Mouse (Mus musculus) left cerebral cortex, postnatal 14 days (tissue): Measurements from ENCODE around the gene Il4ra. TPM values are rescaled to one million over a fixed set of nuclear protein-coding genes. Genes with fewer than 3 reads are reported as not detected.

Experiments used
- DNase-seq, 2 experiments: peaks; one replicate each; pipeline ENCODE4 v3.0.0; 2021 to 2022; ENCODE audit warnings: low spot score in 2 of 2, mixed read lengths in 1 of 2
- intact Hi-C: fragments of 180-260 bp; cut with DNase I; formaldehyde crosslinking; loops from one replicate; pipeline ENCODE4 v1.15.1; 2025
- total RNA-seq, 2 experiments: library from RNA; stranded (reverse); gene quantifications; 2 replicates each; pipeline ENCODE4 v1.2.3; 2021

The Il4ra gene
- total RNA-seq, 2 experiments from 2014 or later, result 5.0 to 6.5 TPM

DNA sequence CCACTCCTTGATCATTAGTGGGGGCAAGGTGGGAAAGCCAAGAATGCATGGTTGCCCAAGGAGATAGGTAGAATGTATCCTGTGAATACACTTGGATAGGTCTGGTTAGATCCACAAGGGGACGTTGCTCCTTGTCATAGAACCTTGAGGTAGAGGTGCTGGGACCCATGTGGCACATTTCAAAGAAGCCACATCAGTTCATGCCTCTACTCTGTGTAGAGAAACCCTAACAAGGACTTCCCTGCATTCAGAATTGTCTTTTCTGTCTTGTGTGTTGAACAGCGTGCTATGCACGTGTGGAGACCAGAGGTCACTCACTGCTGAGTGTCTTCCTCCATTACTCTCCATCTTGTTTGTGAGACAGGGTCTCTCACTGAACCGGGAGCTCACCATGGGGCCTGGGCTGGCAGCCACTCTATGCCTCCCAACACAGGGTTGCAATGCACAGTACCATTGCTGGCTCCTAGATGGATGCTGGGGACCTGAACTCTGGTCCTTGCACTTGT lies 56.3 kb downstream of the Il4ra start:
- intact Hi-C loops, result no loop called here
- DNase-seq, result no peak

DNA sequence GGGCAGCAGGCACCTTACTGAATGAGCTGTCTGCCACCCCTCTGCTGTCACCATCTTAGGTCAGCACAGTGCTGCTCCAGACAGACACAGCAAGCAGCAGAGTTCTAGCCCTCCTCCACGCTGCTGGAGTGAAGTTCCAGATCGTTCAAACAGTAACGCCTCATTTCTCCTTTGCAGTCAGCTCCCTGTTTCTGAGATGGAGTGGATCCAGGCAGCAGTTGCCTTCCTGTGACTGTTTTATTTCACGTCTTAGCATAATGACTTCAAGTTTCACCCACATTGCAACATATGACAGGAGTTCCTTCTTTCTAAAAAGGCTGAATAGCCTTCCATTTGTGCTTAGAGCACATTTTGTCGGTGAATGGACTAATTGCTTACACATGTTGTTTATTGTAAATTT lies 61.7 kb downstream of the Il4ra start:
- DNase-seq, result no peak

DNA sequence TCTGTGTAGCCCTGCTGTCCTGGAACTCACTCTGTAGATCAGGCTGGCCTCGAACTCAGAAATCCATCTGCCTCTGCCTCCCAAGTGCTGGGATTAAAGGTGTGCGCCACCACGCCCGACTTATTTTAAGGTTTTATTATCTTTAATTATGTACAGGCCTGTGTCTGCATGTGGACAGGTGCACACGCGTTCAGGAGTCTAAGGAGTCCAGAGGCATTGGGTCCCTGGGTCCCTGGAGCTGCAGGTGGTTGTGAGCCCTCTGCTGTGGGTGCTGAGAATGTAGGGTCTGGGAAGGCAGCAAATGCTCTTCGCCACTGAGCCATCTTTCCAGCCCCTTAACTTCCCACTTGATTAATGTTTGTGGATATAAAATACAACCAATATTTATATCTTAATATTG lies 63.5 kb downstream of the Il4ra start:
- DNase-seq, result no peak
- intact Hi-C loops, result no loop called here

More for the DNA sequence above, 61.7 kb downstream of the Il4ra start:
- intact Hi-C loops, result no loop called here

DNA sequence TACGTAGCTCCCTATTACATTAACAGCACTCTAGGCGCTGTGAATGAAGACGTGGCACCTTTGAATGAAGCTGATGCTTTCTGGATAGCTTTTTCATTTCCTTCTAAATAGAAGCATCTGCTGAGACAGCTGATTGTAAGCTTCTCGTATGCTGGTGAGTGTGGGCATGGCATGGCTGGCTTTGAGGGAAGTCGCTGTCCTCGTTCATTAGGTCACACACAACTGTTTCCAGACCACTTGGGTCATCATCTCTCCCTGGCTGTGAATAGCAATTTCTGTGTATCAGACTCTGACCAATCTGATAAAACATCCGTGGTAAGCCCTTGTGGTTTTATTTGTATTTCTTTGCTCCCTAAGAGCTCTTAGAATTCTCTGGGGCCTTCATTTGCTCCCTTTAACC lies 66.1 kb downstream of the Il4ra start:
- intact Hi-C loops, result no loop called here
- DNase-seq, result no peak

DNA sequence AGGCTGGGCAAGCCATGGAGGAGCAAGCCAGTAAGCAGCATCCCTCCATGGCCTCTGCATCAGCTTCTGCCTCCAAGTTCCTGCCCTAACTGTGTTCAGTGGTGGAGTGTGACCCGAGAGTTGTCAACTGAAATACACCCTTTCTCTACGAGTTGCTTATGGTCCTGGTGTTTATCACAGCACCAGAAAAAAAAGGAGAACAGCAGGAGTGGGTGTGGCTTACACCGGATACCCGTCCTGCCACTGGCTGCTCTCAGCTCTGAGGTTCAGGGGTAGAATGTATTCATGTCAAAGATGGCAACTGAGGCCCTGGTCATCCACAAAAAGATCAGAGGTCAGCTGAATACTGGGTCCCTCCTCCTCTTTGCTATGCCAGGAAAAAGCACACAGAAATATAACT lies 68.2 kb downstream of the Il4ra start:
- intact Hi-C loops, result no loop called here
- no peak for DNase-seq

DNA sequence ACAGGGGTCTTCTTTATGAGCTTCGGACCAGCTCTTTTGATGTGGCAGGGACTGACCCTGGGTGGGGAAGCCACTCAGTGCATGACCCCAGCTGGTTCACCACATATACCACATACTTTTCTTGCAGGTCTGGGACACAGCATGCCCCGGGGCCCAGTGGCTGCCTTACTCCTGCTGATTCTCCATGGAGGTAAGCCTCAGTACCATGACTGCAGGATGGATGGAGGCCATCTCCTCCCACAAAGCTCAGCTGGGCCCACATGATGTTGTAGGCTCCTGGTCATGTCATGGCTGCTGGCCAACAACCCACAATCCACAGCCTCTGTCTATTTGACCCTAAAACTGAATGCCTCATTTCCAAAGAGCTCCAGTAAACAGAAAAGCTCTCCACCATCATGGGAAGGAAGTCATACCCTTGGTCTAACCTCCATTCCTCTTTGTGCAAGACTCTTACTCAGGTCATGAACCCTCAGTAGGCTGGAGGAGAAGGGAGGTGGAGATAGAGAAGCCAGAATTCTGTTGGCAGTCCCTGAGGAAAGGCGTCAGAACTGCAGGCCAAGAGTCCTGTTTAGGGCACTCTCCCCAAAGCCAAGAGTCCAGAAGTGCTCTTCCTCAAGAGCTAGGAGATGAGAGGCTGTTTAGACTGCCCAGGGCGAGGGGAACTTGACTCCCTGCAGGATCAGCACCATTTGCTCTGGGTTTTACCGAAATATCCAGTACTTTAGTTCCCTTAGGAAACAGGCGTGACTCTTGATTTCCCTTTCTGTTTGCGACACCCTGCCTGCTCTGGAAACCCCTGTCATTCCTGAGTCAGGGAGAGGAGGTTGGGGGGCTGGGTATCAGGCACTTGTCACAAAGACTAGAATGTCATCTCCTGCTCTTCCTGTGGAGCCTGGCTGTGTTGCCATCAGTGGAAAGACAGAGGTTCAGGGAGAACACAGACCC lies 71.1 kb downstream of the Il4ra start:
- DNase-seq, result no peak
- intact Hi-C loops, result no loop called here

DNA sequence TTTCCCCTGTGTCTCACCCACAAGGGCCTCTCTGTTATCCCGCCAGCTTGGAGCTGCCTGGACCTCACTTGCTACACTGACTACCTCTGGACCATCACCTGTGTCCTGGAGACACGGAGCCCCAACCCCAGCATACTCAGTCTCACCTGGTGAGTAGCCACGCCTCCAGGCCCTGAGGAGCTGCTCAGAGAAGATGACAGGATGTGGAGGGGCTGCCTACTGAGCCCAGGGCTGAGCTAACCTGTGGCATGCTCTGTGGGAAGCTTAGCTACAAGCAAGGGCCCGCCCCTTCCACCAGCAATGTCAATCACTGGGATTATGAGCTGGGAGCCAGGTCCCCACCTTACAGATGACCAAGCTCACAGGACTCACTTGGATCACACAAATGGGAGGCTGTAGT lies 73.3 kb downstream of the Il4ra start:
- intact Hi-C loops, result no loop called here
- DNase-seq, result no peak

DNA sequence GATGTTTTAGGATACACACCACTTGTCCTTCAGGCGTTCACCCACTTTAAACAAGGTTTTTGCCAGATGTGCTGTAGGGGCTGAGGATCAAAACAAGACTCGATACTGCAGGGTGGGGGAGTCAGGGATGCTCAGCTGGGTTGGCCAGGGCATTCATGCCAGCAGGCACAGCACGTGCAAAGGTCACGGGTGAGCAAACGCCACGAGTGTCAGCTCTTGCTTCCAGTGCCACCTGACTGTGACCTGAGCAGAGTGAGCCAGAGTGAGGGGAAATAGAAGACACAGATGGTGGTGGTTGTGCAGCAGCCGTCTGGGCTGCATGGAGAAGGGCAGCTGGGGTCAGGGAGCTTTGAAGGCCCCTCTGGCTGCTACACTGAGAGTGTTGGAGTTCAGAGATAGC lies 73.9 kb downstream of the Il4ra start:
- intact Hi-C loops, result no loop called here
- no peak for DNase-seq

Other genes with a start within 250 kb of the Il4ra start
- gene Kdm8, start 107.4 kb upstream of the Il4ra start, total RNA-seq, result 1 to 10 TPM; 3.4 to 3.8 TPM
- 10 to 100 TPM; 15.8 to 19.2 TPM for gene Nsmce1, start 60.5 kb upstream of the Il4ra start, total RNA-seq
- gene Il21r, start 51.3 kb downstream of the Il4ra start, total RNA-seq, result 1 to 10 TPM in 1 of 2 experiments, under 1 TPM in 1; 0.72 to 1.0 TPM
- gene Gtf3c1, start 155.7 kb downstream of the Il4ra start, total RNA-seq, result 10 to 100 TPM; 86.0 to 89.7 TPM
- 10 to 100 TPM; 18.5 to 24.4 TPM for gene D430042O09Rik, start 155.8 kb downstream of the Il4ra start, total RNA-seq